Mouse (Mus musculus): ENCODE results near the gene Rere. TPM values are rescaled to one million over a fixed set of nuclear protein-coding genes. Genes with fewer than 3 reads are reported as not detected.
A peak's percentile ranks its signal among the peaks of the same experiment; 100 is the strongest.

Gene Rere
- total and polyA plus RNA-seq, 3 experiments, result 4.1 to 31.8 TPM; not detected in 1

- Histone ChIP-seq H3K27ac (ENCODE audit: control insufficient read depth, low read depth, low read length) (no peak overlapping the region), H3K9ac (ENCODE audit: control insufficient read depth, low read depth, low read length, poor library complexity, severe bottlenecking) (no peak overlapping the region), H3K9me3 (replicated peaks; ENCODE audit: insufficient read depth, low read length) (no peaks in the 10 kb centered on the region), H3K27me3 (ENCODE audit: control insufficient read depth in 1 of 2, insufficient read depth in 2 of 2, low read length in 2 of 2) (no peaks in the 10 kb centered on the region), H3K79me2 (ENCODE audit: control insufficient read depth, insufficient read depth, low read length, poor library complexity) (no peaks in the 10 kb centered on the region), H3K4me1 (ENCODE audit: control insufficient read depth in 1 of 2, insufficient read depth in 2 of 2, low read length in 2 of 2) (no peaks in the 10 kb centered on the region), H3K36me3 (ENCODE audit: control insufficient read depth in 1 of 2, insufficient read depth in 2 of 2, low read length in 2 of 2) (no peaks in the 10 kb centered on the region), H3K4me3 (ENCODE audit: control insufficient read depth in 1 of 2, insufficient read depth in 1 of 2, low read depth in 2 of 2, low read length in 2 of 2) (no peak overlapping the region)
- TF ChIP-seq MYB (IDR thresholded peaks at IDR 0.05; ENCODE audit: low read depth, low read length) (no peak), RAD21 (IDR thresholded peaks at IDR 0.05; ENCODE audit: low read depth, low read length) (no peak), E2F4 (IDR thresholded peaks at IDR 0.05; ENCODE audit: borderline replicate concordance, low read depth, low read length) (no peak), USF2 (IDR thresholded peaks at IDR 0.05; ENCODE audit: borderline replicate concordance in 1 of 2, insufficient read depth in 1 of 2, low read depth in 1 of 2, low read length in 2 of 2) (no peak), TBP (IDR thresholded peaks at IDR 0.05; ENCODE audit: low read depth, low read length) (no peak), POLR2AphosphoS2 (IDR thresholded peaks at IDR 0.05; ENCODE audit: low read length) (no peak), EP300 (IDR thresholded peaks at IDR 0.05; ENCODE audit: low read depth in 1 of 2, low read length in 2 of 2) (no peak), JUND (IDR thresholded peaks at IDR 0.05; ENCODE audit: low read depth, low read length) (no peak), CHD2 (IDR thresholded peaks at IDR 0.05; ENCODE audit: low read length) (no peak), RCOR1 (IDR thresholded peaks at IDR 0.05; ENCODE audit: low read depth, low read length) (no peak), SMC3 (IDR thresholded peaks at IDR 0.05; ENCODE audit: low read depth, low read length) (no peak)
- no peak for DNase-seq (ENCODE audit: low read depth, low spot score)
These were observed 214.1 kb downstream of the Rere start for GRCm38 (mm10) chr4:150495568-150495967.

- Histone ChIP-seq H3K9ac (ENCODE audit: control insufficient read depth, low read depth, low read length, poor library complexity, severe bottlenecking) (peak overlapping the region; percentile 33; the same call in 1 of the 2 replicates), H3K9me3 (replicated peaks; ENCODE audit: insufficient read depth, low read length) (no peaks in the 10 kb centered on the region), H3K27ac (ENCODE audit: control insufficient read depth, low read depth, low read length) (peak overlapping the region; percentile 49), H3K27me3 (ENCODE audit: control insufficient read depth in 1 of 2, insufficient read depth in 2 of 2, low read length in 2 of 2) (no peaks in the 10 kb centered on the region), H3K36me3 (ENCODE audit: control insufficient read depth in 1 of 2, insufficient read depth in 2 of 2, low read length in 2 of 2) (peaks cover 0 to 22% of the 10 kb centered on the region in 2 experiments; a peak in 2 of 4 replicates), H3K4me3 (ENCODE audit: control insufficient read depth in 1 of 2, insufficient read depth in 1 of 2, low read depth in 2 of 2, low read length in 2 of 2) (no peak overlapping the region), H3K79me2 (ENCODE audit: control insufficient read depth, insufficient read depth, low read length, poor library complexity) (no peaks in the 10 kb centered on the region), H3K4me1 (ENCODE audit: control insufficient read depth in 1 of 2, insufficient read depth in 2 of 2, low read length in 2 of 2) (peaks cover 8 to 17% of the 10 kb centered on the region in 2 experiments)
- TF ChIP-seq MAFK (IDR thresholded peaks at IDR 0.05; ENCODE audit: borderline replicate concordance, low read depth, low read length) (no peak), EP300 (IDR thresholded peaks at IDR 0.05; ENCODE audit: low read depth in 1 of 2, low read length in 2 of 2) (peak; percentile 40 to 49; a peak in 3 of 4 replicates), NELFE (IDR thresholded peaks at IDR 0.05; ENCODE audit: low read depth, low read length) (no peak), ELF1 (IDR thresholded peaks at IDR 0.05; ENCODE audit: low read depth, low read length) (no peak), SMC3 (IDR thresholded peaks at IDR 0.05; ENCODE audit: low read depth, low read length) (no peak), ETS1 (IDR thresholded peaks at IDR 0.05; ENCODE audit: low read depth, low read length) (no peak), TCF12 (IDR thresholded peaks at IDR 0.05; ENCODE audit: low read depth, low read length) (no peak), GATA1 (IDR thresholded peaks at IDR 0.05; ENCODE audit: low read depth, low read length) (peak; percentile 49), MAX (IDR thresholded peaks at IDR 0.05; ENCODE audit: low read length) (no peak), USF1 (IDR thresholded peaks at IDR 0.05; ENCODE audit: low read depth, low read length) (no peak)
- DNase-seq (ENCODE audit: low read depth, low spot score), result peak; percentile 54
These were observed 223.0 kb downstream of the Rere start for GRCm38 (mm10) chr4:150504304-150505021.

Measured in MEL (cell line).